Mouse (Mus musculus) heart, postnatal 0 days (tissue): ENCODE measurements around the gene Olfr635.

Experiments
- CTCF ChIP-seq: IDR thresholded peaks from 2 replicates; pipeline ENCODE4 v1.5.1; 2016; ENCODE audit warnings: antibody characterized with exemption, control low read depth, low read depth
- EP300 ChIP-seq: IDR thresholded peaks from 2 replicates; pipeline ENCODE4 v1.6.1; 2016; ENCODE audit warnings: antibody characterized with exemption, low read depth

DNA sequence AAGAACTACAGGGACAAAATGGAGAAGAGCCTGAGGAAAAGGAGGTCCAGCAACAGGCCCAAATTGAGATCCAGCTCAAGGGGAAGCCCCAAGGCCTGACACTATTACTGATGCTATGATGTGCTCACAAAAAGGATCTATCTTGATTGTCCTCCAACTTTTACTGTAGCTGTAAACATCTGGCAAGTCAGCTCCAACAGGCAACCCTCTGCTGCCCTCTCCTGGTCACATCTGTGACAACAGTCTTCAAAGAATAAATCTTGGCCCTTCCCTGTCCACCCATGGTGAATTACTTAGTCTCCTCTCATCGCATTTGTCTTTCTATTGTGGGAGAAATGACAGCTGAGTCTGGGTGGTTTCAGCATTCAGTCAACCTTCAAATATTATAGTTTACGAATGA lies 28.2 kb upstream of the Olfr635 start:
- TF ChIP-seq CTCF (peak; percentile 89), EP300 (no peak)
